Mouse (Mus musculus): ENCODE measurements around the gene Lcp2. TPM values are rescaled to one million over a fixed set of nuclear protein-coding genes. Genes with fewer than 3 reads are reported as not detected.

The Lcp2 gene
- total RNA-seq (2021), result 1 to 10 TPM; 5.2 to 7.2 TPM

GRCm38 (mm10) chr11:34046767-34047541, at the start of gene Lcp2:
Gene Lcp2, plus strand, starts transcription at chr11:34046920.
- DNase-seq (ENCODE audit: extremely low spot score in 1 of 2, low spot score in 2 of 2), result no peak

GRCm38 (mm10) chr11:33998244-33998643, 48.5 kb upstream of the Lcp2 start:
- intact Hi-C loops (cut with DNase I), result no loop called here

More at GRCm38 (mm10) chr11:34046767-34047541, at the start of gene Lcp2:
- intact Hi-C loops (cut with DNase I), result no loop called here

GRCm38 (mm10) chr11:34000416-34000815, 46.3 kb upstream of the Lcp2 start:
- intact Hi-C loops (cut with DNase I), result loop anchor here (5.0 kb wide), 1 partner anchor 72 kb away; no protein-coding TSS in a partner anchor

More at GRCm38 (mm10) chr11:33998244-33998643, 48.5 kb upstream of the Lcp2 start:
- no peak for DNase-seq (ENCODE audit: extremely low spot score in 1 of 2, low spot score in 2 of 2)

GRCm38 (mm10) chr11:34001938-34002592, 44.7 kb upstream of the Lcp2 start:
- intact Hi-C loops (cut with DNase I), result loop anchor here (5.0 kb wide), 1 partner anchor 70 kb away; no protein-coding TSS in a partner anchor
- DNase-seq (ENCODE audit: extremely low spot score in 1 of 2, low spot score in 2 of 2), result peak; percentile 16 to 44

More at GRCm38 (mm10) chr11:34000416-34000815, 46.3 kb upstream of the Lcp2 start:
- DNase-seq (ENCODE audit: extremely low spot score in 1 of 2, low spot score in 2 of 2), result no peak

- intact Hi-C loops (cut with DNase I), result loop anchor here (5.0 kb wide), 1 partner anchor 70 kb away; no protein-coding TSS in a partner anchor
- no peak for DNase-seq (ENCODE audit: extremely low spot score in 1 of 2, low spot score in 2 of 2)
Measured at GRCm38 (mm10) chr11:34002593-34002965, 44.1 kb upstream of the Lcp2 start.

GRCm38 (mm10) chr11:34007616-34008015, 39.1 kb upstream of the Lcp2 start:
- intact Hi-C loops (cut with DNase I), result loop anchor here (5.0 kb wide), 1 partner anchor 280 kb away; no protein-coding TSS in a partner anchor

GRCm38 (mm10) chr11:34008214-34008613, 38.5 kb upstream of the Lcp2 start:
- intact Hi-C loops (cut with DNase I), result loop anchor here (5.0 kb wide), 1 partner anchor 281 kb away; no protein-coding TSS in a partner anchor
- no peak for DNase-seq (ENCODE audit: extremely low spot score in 1 of 2, low spot score in 2 of 2)

More at GRCm38 (mm10) chr11:34007616-34008015, 39.1 kb upstream of the Lcp2 start:
- DNase-seq (ENCODE audit: extremely low spot score in 1 of 2, low spot score in 2 of 2), result no peak

GRCm38 (mm10) chr11:34008702-34009101, 38.0 kb upstream of the Lcp2 start:
- intact Hi-C loops (cut with DNase I), result loop anchor here (5.0 kb wide), 1 partner anchor 281 kb away; no protein-coding TSS in a partner anchor
- DNase-seq (ENCODE audit: extremely low spot score in 1 of 2, low spot score in 2 of 2), result peak; percentile 49 to 62

- intact Hi-C loops (cut with DNase I), result loop anchor here (5.0 kb wide), 1 partner anchor 282 kb away; no protein-coding TSS in a partner anchor
- peak in 1 of 2 experiments; percentile 40 for DNase-seq (ENCODE audit: extremely low spot score in 1 of 2, low spot score in 2 of 2)
Measured at GRCm38 (mm10) chr11:34009316-34010087, 37.2 kb upstream of the Lcp2 start.

GRCm38 (mm10) chr11:34010133-34010858, 36.4 kb upstream of the Lcp2 start:
- intact Hi-C loops (cut with DNase I), result no loop called here
- DNase-seq (ENCODE audit: extremely low spot score in 1 of 2, low spot score in 2 of 2), result peak in 1 of 2 experiments; percentile 43

- intact Hi-C loops (cut with DNase I), result no loop called here
- DNase-seq (ENCODE audit: extremely low spot score in 1 of 2, low spot score in 2 of 2), result peak in 1 of 2 experiments; percentile 37
Measured at GRCm38 (mm10) chr11:34010859-34011172, 35.9 kb upstream of the Lcp2 start.

GRCm38 (mm10) chr11:34012007-34012652, 34.6 kb upstream of the Lcp2 start:
- DNase-seq (ENCODE audit: extremely low spot score in 1 of 2, low spot score in 2 of 2), result no peak
- intact Hi-C loops (cut with DNase I), result no loop called here

- intact Hi-C loops (cut with DNase I), result no loop called here
- DNase-seq (ENCODE audit: extremely low spot score in 1 of 2, low spot score in 2 of 2), result no peak
Measured at GRCm38 (mm10) chr11:34025091-34025490, 21.6 kb upstream of the Lcp2 start.

GRCm38 (mm10) chr11:34029658-34030057, 17.1 kb upstream of the Lcp2 start:
- no peak for DNase-seq (ENCODE audit: extremely low spot score in 1 of 2, low spot score in 2 of 2)
- intact Hi-C loops (cut with DNase I), result no loop called here

GRCm38 (mm10) chr11:34031015-34031805, 15.5 kb upstream of the Lcp2 start:
- DNase-seq (ENCODE audit: extremely low spot score in 1 of 2, low spot score in 2 of 2), result peak in 1 of 2 experiments; percentile 49
- intact Hi-C loops (cut with DNase I), result no loop called here

- intact Hi-C loops (cut with DNase I), result no loop called here
- no peak for DNase-seq (ENCODE audit: extremely low spot score in 1 of 2, low spot score in 2 of 2)
Measured at GRCm38 (mm10) chr11:34034008-34034505, 12.7 kb upstream of the Lcp2 start.

GRCm38 (mm10) chr11:34034794-34035193, 11.9 kb upstream of the Lcp2 start:
- DNase-seq (ENCODE audit: extremely low spot score in 1 of 2, low spot score in 2 of 2), result no peak
- intact Hi-C loops (cut with DNase I), result no loop called here

All from left cerebral cortex, postnatal 10 days (tissue).